Mouse (Mus musculus) liver, embryonic 14.5 days (tissue): Measurements from ENCODE around the gene Ptprr. TPM values are rescaled to one million over a fixed set of nuclear protein-coding genes. Genes with fewer than 3 reads are reported as not detected.

Source experiments
- ATAC-seq: fragments of 200-750 bp; cut with Nextera tagmentation; 2 replicates; pipeline ENCODE4 v1.8.0; 2017; ENCODE audit warnings: moderate number of reproducible peaks, mild to moderate bottlenecking, moderate library complexity; ENCODE audit not compliant: insufficient read depth
- DNase-seq, 3 experiments: peaks; one replicate each; pipeline ENCODE4 v3.0.0-alpha.2; 2012 to 2013; ENCODE audit warnings: low read depth in 3 of 3, low spot score in 3 of 3
- H3K27ac ChIP-seq: fragments of 300-500 bp; sonication (generic); 2 replicates; pipeline ENCODE4 v1.5.1; 2014; ENCODE audit warnings: moderate library complexity, mild to moderate bottlenecking, control low read depth, inconsistent platforms
- H3K27me3 ChIP-seq: fragments of 300-500 bp; sonication (generic); 2 replicates; pipeline ENCODE4 v1.6.1; 2014; ENCODE audit warnings: mild to moderate bottlenecking, low read length, moderate library complexity; ENCODE audit not compliant: control insufficient read depth, insufficient read depth
- H3K36me3 ChIP-seq: fragments of 300-500 bp; sonication (generic); replicated peaks from 2 replicates; pipeline ENCODE4 v1.6.1; 2014; ENCODE audit warnings: low read depth; ENCODE audit not compliant: control insufficient read depth, insufficient read depth
- H3K4me1 ChIP-seq, 2 experiments: fragments of 200-500 bp in 1 of 2; fragments of 300-500 bp in 1 of 2; sonication (generic) in 1 of 2; replicated peaks; 2 replicates each; pipeline ENCODE4 v1.6.1; 2012 to 2014; ENCODE audit warnings: antibody characterized with exemption in 1 of 2, inconsistent platforms in 1 of 2, low read length in 1 of 2; ENCODE audit not compliant: control insufficient read depth in 2 of 2, insufficient read depth in 2 of 2
- H3K4me2 ChIP-seq: fragments of 300-500 bp; sonication (generic); 2 replicates; pipeline ENCODE4 v1.6.1; 2014; ENCODE audit warnings: low read depth, mild to moderate bottlenecking, control low read depth, moderate library complexity
- H3K4me3 ChIP-seq, 2 experiments: fragments of 200-500 bp in 1 of 2; fragments of 300-500 bp in 1 of 2; sonication (generic) in 1 of 2; 2 replicates each; pipeline ENCODE4 v1.5.1; 2012 to 2014; ENCODE audit warnings: low read depth in 2 of 2, low read length in 2 of 2, mild to moderate bottlenecking in 2 of 2, control low read depth in 1 of 2, inconsistent platforms in 1 of 2, moderate library complexity in 1 of 2; ENCODE audit not compliant: insufficient read depth in 1 of 2
- H3K9ac ChIP-seq: fragments of 300-500 bp; sonication (generic); replicated peaks from 2 replicates; pipeline ENCODE4 v1.6.1; 2014; ENCODE audit warnings: mild to moderate bottlenecking, control low read depth, moderate library complexity
- H3K9me3 ChIP-seq: fragments of 300-500 bp; sonication (generic); 2 replicates; pipeline ENCODE4 v1.6.1; 2016; ENCODE audit warnings: low read length, mixed read lengths; ENCODE audit not compliant: control insufficient read depth
- CTCF ChIP-seq: IDR thresholded peaks from 2 replicates; pipeline ENCODE4 v1.5.1; 2016; ENCODE audit warnings: antibody characterized with exemption, low read depth, control low read depth
- EP300 ChIP-seq: IDR thresholded peaks from 2 replicates; pipeline ENCODE4 v1.6.1; 2016; ENCODE audit warnings: antibody characterized with exemption, low read depth
- WGBS: fragments of 180-500 bp; shearing (Covaris S2); extraction: QIAGEN DNeasy Blood & Tissue Kit; methylation state at CpG from one replicate; pipeline ENCODE4 v1.1.7; 2014; ENCODE audit not compliant: insufficient replicate concordance; 5-methylcytosine and 5-hydroxymethylcytosine counted together
- polyA plus RNA-seq, 2 experiments: library from polyadenylated mRNA; depleted of rRNA in 1 of 2; stranded (reverse) in 1 of 2; unstranded in 1 of 2; fragments of >200 nt; fragmentation: Nextera tagmentation in 1 of 2; extraction: Ambion mirVana in 1 of 2; gene quantifications; 2 replicates each; pipeline versions ENCODE4 v1.2.1 to v1.2.3; 2012 to 2014

Ptprr gene
- polyA plus RNA-seq, 2 experiments = 0.03 to 0.19 TPM

DNA sequence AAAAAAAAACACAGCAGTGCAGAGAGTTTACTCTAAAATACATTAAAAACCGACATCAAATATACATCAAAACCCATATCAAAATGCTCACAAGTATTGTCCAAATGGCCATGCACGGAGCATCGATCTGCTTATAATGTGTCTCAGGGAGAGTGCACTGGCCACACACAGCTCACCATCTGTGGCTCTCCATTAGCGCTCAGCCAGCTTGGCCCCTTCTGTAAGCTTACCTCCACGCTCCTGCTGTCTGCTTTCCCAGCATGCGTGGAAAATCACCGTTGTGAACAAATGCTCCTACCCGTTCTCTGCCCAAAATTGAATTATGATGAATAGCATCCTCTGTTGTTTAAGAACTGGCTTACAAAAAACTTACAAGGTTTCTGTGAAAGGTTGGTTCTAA, 16.2 kb upstream of the Ptprr start:
- ATAC-seq (no peak), DNase-seq (no peak)
- no peaks in the 10 kb centered on the region for H3K4me1 ChIP-seq
- no peaks in the 10 kb centered on the region for H3K27me3 ChIP-seq
- no peak overlapping the region for H3K27ac ChIP-seq
- WGBS = 63% methylated on average over 8 of the region's 8 CpGs
- no peak for TF ChIP-seq CTCF
- no peak for TF ChIP-seq EP300
- H3K4me2 ChIP-seq = no peak overlapping the region
- no peaks in the 10 kb centered on the region for H3K36me3 ChIP-seq
- no peak overlapping the region for H3K9ac ChIP-seq
- H3K4me3 ChIP-seq = no peak overlapping the region
- no peaks in the 10 kb centered on the region for H3K9me3 ChIP-seq

DNA sequence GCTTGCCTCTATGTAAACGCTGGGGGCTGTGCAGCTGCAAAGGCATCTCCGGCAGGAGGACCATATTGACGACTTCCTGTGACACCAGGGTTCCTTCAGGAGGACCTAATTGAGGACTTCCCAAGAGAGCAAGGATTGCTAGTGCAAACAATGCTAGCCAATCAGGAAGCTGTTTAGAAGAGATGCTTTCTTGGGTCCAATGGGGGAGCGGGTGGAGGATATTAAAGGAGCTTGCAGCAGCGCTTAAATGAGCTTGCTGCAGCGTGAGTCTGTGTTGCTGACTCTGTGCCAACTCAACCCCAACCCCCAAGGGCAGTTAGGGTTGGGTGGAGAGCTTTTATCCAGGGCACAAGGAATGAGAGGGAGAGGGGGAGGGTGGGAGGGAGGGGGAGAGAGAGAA, 11.3 kb upstream of the Ptprr start:
- ATAC-seq (no peak), DNase-seq (no peak)
- no peak overlapping the region for H3K4me2 ChIP-seq
- no peaks in the 10 kb centered on the region for H3K36me3 ChIP-seq
- H3K9me3 ChIP-seq = no peaks in the 10 kb centered on the region
- no peaks in the 10 kb centered on the region for H3K4me1 ChIP-seq
- H3K27ac ChIP-seq = no peak overlapping the region
- no peaks in the 10 kb centered on the region for H3K27me3 ChIP-seq
- H3K9ac ChIP-seq = no peak overlapping the region
- 27% methylated on average over 6 of the region's 6 CpGs for WGBS
- TF ChIP-seq CTCF (no peak), EP300 (no peak)
- no peak overlapping the region for H3K4me3 ChIP-seq

DNA sequence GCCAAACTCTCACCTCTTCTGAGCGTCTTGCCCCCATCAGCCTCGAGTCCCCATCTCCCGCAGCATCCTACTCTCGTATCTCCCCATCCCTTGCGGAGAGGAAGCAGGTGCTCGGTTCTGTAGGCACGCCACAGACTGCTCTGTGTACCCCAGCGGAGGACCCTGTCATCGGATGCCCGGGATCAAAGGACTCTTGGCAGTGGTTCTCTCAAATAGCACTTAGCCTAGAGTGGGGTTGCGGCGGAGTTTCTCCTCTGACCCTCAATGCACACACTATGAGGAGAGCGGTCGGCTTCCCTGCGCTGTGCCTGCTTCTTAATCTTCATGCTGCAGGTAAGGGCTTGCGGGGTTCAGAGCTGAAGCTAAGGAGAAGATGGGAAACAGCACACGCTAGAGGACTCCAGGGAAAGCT, 473 bp downstream of the Ptprr start:
- Histone ChIP-seq H3K4me1 (no peaks in the 10 kb centered on the region), H3K27me3 (no peaks in the 10 kb centered on the region; the same call in 1 of the 2 replicates), H3K4me2 (no peak overlapping the region), H3K9me3 (no peaks in the 10 kb centered on the region), H3K9ac (no peak overlapping the region), H3K36me3 (no peaks in the 10 kb centered on the region), H3K4me3 (no peak overlapping the region), H3K27ac (no peak overlapping the region)
- no peak for TF ChIP-seq CTCF
- no peak for TF ChIP-seq EP300
- no peak for ATAC-seq
- WGBS = 5% methylated on average over 17 of the region's 17 CpGs
- DNase-seq = no peak

DNA sequence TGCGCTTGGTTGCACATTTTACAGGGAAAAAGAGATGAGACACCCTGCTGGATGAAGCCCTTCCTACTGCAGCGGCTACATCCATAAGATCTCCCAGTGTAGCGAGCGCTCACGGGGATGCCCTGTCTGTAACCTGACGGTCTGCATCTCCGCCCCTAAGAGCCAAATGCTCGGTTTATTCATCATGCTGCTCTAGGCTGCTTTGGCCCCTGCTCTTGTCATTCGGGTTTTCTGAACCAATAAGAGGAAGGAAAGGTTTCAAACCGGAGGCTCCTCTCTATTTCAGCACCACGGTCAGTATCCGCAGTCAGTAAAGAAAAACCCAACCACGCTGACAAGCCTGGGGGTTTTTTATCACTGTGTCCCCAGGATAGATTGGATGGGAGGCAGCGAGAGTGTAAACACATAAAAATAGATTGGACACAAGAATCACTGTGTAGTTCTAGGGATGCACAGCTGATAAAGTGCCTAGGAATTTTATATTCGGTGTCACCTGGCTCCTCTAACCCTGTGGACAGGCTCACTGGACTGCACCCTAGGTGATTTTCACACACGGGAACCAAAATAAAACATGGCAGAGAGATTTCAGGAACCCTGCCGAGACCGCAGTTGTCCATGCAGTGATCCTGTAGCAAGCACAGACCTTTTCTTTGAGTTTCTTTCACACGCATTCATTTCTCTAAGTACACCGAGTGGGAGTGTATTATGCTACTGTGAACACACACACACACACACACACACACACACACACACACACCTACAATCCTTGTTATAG, 1.3 kb downstream of the Ptprr start:
- H3K4me2 ChIP-seq = no peak overlapping the region

DNA sequence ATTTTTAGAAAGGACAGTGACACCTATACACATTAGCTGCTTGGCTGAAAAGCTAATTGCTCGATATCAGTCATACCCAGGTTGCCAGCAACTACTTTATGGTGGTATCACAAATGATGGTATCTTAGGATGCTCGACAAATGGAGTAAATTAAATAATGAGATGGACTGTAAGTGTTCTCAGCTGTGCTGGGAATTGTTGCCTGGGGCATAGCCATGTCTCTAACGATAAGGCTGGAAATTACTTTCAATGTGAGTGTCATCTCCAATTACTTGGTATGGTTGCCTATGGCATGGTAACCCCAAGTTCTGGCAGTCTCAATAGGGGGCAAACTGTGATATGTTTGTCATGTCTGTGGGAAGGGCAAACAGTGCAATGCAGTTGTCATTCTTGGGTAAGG, 3.1 kb downstream of the Ptprr start:
- Histone ChIP-seq H3K4me2 (no peak overlapping the region), H3K4me1 (no peaks in the 10 kb centered on the region), H3K4me3 (no peak overlapping the region), H3K9me3 (no peaks in the 10 kb centered on the region), H3K36me3 (no peaks in the 10 kb centered on the region), H3K27me3 (no peaks in the 10 kb centered on the region; the same call in 1 of the 2 replicates), H3K27ac (no peak overlapping the region), H3K9ac (no peak overlapping the region)
- 44% methylated on average over 3 of the region's 3 CpGs for WGBS
- ATAC-seq = no peak
- no peak for TF ChIP-seq EP300
- TF ChIP-seq CTCF = no peak
- no peak for DNase-seq

More for the DNA sequence above, 1.3 kb downstream of the Ptprr start:
- 10% methylated on average over 20 of the region's 20 CpGs for WGBS
- H3K27me3 ChIP-seq = no peaks in the 10 kb centered on the region; the same call in 1 of the 2 replicates
- H3K9ac ChIP-seq = no peak overlapping the region
- no peaks in the 10 kb centered on the region for H3K9me3 ChIP-seq
- H3K4me3 ChIP-seq = no peak overlapping the region
- H3K36me3 ChIP-seq = no peaks in the 10 kb centered on the region
- H3K27ac ChIP-seq = no peak overlapping the region
- no peak for ATAC-seq
- DNase-seq = peak in 1 of 3 experiments; percentile 3
- no peak for TF ChIP-seq EP300
- TF ChIP-seq CTCF = no peak
- H3K4me1 ChIP-seq = no peaks in the 10 kb centered on the region
